Mouse (Mus musculus): ENCODE results near the gene Tsen2. TPM values are rescaled to one million over a fixed set of nuclear protein-coding genes. Genes with fewer than 3 reads are reported as not detected.

Tsen2 gene
- polyA plus RNA-seq (2012; rRNA removed): 2.3 and 4.2 TPM in 2 replicates

DNA sequence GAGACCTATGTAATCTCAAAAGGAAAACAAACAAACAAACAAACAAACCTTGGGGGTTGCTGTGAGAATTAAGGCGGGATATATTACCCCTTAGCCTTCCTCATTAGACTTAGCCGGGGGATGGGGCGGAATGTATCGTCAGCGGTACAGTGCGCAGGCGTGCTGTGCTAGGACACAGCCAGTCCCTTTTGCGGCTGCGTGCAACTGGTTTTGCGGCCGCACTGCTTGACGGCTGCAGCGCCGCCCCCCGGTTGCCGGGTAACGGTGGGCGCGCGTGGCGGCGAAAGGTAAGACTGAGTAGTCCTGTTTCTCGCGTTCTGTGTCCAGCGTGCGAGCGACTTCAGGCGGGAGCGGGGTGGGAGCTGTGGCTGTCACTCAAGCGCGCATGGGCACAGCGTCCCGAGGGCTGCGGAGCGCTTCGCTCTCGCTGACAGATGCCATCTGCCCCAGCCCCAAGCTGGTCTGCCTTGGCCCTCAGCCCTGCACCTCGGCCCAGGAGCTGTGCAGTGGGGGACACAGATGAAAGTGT, at the start of gene Tsen2:
TSS of gene Tsen2 (plus strand) at position 223 of the 529 bp plus-strand sequence.
- peak; percentile 97 for DNase-seq
- Histone ChIP-seq H3K4me1 (ENCODE audit: control insufficient read depth, insufficient read depth, low read length) (no peaks in the 10 kb centered on the region; the same call in 1 of the 2 replicates), H3K4me3 (replicated peaks; ENCODE audit: extremely low read depth, low read depth, low read length) (peak within 1 kb of the TSS; percentile 81)
- TF ChIP-seq CTCF (IDR thresholded peaks at IDR 0.05; ENCODE audit: insufficient read depth, low read length) (no peak), POLR2A (IDR thresholded peaks at IDR 0.05; ENCODE audit: borderline replicate concordance, extremely low read depth, low read depth, low read length) (peak; percentile 60; the same call in 1 of the 2 replicates)
- under 1% methylated on average over 38 of the region's 38 CpGs for WGBS

DNA sequence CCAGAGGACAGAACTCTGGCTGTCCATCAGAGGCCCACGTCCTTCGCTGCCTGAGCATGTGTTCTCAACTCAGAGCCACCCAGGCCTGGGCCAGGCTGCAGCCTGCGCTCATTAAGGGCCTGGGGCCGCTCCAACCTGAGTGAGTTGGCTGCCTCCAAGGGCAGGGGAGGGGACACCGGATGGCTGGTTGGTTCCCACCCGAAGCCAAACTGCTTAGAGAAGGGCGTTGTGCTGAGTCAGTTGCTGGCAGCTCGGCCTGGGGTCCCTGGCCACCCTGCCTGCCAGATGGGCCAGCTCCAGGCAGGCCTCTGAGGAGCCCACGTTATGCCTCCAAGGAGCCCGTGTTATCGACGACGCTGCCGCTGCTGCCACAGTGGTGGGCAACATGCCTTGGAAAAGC, 44.9 kb upstream of the Tsen2 start:
- no peak for DNase-seq
- TF ChIP-seq CTCF (IDR thresholded peaks at IDR 0.05; ENCODE audit: insufficient read depth, low read length) (no peak), POLR2A (IDR thresholded peaks at IDR 0.05; ENCODE audit: borderline replicate concordance, extremely low read depth, low read depth, low read length) (no peak)
- Histone ChIP-seq H3K4me3 (replicated peaks; ENCODE audit: extremely low read depth, low read depth, low read length) (no peak overlapping the region), H3K4me1 (ENCODE audit: control insufficient read depth, insufficient read depth, low read length) (peaks cover 2% of the 10 kb centered on the region; the same call in 1 of the 2 replicates)
- 79% methylated on average over 14 of the region's 14 CpGs for WGBS

DNA sequence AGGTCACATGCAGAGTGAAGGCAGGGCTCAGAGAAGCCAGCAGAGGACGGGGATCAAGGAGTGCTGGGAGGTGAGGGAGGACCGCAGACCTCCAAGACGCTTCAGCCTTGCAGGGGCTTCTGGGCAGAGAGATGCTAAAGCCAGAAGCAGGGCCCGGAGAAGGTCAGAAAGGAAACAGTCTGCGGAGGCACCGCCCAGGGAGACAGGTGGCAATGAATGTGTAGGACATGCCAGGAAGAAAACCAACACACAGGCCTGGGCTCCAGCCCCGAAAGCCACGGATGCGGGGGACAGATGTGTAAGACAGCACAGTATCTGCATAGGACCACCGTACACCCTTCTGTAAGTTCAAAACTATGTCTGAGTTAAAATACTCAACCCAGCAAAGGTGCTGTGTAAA, 44.2 kb upstream of the Tsen2 start:
- WGBS: 87% methylated on average over 10 of the region's 10 CpGs
- Histone ChIP-seq H3K4me3 (replicated peaks; ENCODE audit: extremely low read depth, low read depth, low read length) (no peak overlapping the region), H3K4me1 (ENCODE audit: control insufficient read depth, insufficient read depth, low read length) (peaks cover 2% of the 10 kb centered on the region; the same call in 1 of the 2 replicates)
- TF ChIP-seq POLR2A (IDR thresholded peaks at IDR 0.05; ENCODE audit: borderline replicate concordance, extremely low read depth, low read depth, low read length): no peak
- no peak for TF ChIP-seq CTCF (IDR thresholded peaks at IDR 0.05; ENCODE audit: insufficient read depth, low read length)
- no peak for DNase-seq

DNA sequence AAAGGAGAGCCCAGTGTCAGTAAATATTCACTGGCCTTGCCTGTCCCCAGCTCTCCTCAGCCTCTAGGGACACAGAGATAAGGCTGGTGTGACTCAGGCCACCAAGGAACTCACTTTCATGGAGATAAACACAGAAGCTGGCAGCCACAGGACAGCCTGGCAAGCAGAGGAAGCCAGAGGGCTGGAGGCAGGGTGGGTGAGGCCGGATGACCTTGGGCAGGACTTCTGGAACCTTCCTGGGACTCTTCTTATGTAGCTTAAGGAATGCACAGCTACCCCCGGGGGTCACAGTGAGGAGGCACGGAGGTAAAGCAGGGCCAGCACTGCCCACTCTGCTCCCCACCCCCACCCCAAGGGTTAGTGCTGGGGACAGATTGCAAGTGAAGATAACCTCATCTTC, 43.3 kb upstream of the Tsen2 start:
- H3K4me1 ChIP-seq (ENCODE audit: control insufficient read depth, insufficient read depth, low read length): peaks cover 2% of the 10 kb centered on the region; the same call in 1 of the 2 replicates
- TF ChIP-seq POLR2A (IDR thresholded peaks at IDR 0.05; ENCODE audit: borderline replicate concordance, extremely low read depth, low read depth, low read length) (no peak), CTCF (IDR thresholded peaks at IDR 0.05; ENCODE audit: insufficient read depth, low read length) (no peak)
- H3K4me3 ChIP-seq (replicated peaks; ENCODE audit: extremely low read depth, low read depth, low read length): no peak overlapping the region
- 29% methylated on average over 3 of the region's 3 CpGs for WGBS
- no peak for DNase-seq

DNA sequence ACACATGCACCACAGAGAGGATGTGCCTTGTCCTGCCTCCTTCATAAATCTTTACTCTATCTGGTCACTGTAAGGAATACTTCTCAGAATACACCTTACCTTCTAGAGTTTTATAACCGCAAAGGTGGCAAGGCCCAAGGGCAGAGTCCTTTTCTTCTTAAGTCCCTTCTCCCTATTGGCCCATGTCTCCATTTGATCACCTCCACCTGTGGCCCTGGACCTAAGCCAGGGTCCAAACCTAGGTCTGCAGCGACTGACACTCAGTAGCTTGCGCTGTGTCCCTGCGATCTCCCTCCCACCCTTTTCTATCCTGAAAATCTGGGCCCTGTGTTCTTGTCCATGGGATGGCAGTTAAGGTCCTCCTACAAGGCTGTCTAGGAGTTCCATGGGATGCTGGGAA, 41.4 kb upstream of the Tsen2 start:
- WGBS: 96% methylated on average over 4 of the region's 4 CpGs
- DNase-seq: no peak
- no peak for TF ChIP-seq POLR2A (IDR thresholded peaks at IDR 0.05; ENCODE audit: borderline replicate concordance, extremely low read depth, low read depth, low read length)
- no peak for TF ChIP-seq CTCF (IDR thresholded peaks at IDR 0.05; ENCODE audit: insufficient read depth, low read length)
- H3K4me3 ChIP-seq (replicated peaks; ENCODE audit: extremely low read depth, low read depth, low read length): no peak overlapping the region
- H3K4me1 ChIP-seq (ENCODE audit: control insufficient read depth, insufficient read depth, low read length): peaks cover 2% of the 10 kb centered on the region; the same call in 1 of the 2 replicates

DNA sequence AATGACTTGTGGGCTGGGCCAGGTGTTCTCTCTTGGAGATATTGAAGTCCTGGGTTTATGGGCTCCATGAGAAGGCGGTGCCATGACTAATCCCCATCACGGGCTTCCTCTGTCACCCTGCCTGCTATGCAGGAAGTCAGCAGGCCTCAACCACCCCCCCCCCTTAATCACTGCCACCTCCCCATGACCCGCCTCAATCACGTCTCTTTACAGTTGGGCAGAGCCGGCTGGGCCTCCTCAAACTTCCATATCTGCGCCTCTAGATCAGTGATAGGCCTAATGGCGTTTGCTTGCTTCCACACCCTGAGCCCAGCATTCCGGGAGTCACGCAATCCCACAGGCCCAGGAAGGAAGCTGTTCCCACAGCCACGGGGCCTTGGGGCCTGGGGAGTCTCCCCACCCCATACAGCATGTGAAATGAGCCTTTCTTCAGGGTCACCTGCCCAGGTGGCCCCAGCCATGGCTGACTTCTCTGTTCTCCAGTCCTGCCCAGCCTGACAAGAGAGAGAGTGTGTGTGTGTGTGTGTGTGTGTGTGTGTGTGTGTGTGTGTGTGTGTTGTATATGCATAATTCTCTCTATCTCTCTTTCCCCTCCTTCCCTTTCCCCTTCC, 40.8 kb upstream of the Tsen2 start:
- no peak for TF ChIP-seq POLR2A (IDR thresholded peaks at IDR 0.05; ENCODE audit: borderline replicate concordance, extremely low read depth, low read depth, low read length)
- no peak for TF ChIP-seq CTCF (IDR thresholded peaks at IDR 0.05; ENCODE audit: insufficient read depth, low read length)
- H3K4me1 ChIP-seq (ENCODE audit: control insufficient read depth, insufficient read depth, low read length): peaks cover 2% of the 10 kb centered on the region; the same call in 1 of the 2 replicates
- H3K4me3 ChIP-seq (replicated peaks; ENCODE audit: extremely low read depth, low read depth, low read length): no peak overlapping the region
- DNase-seq: no peak
- 70% methylated on average over 10 of the region's 10 CpGs for WGBS

DNA sequence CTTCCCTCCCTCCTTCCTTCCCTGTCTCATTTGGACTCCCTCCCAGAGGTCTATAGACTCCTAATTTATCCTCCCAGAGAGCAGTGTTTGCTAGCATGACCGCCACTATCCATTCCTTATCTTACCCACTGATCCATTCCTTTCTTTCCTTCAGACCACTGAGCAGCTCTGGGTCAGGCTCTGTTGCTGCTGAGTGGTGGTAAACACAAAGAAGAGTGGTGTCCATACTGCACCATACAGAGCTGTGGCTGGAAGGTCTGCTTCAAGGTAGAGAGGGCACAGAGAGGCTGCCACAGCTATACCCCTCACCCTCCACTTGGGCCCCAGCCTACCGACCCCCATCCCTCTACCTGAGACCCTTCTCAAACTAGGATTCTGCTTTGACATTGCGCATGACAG, 40.3 kb upstream of the Tsen2 start:
- Histone ChIP-seq H3K4me3 (replicated peaks; ENCODE audit: extremely low read depth, low read depth, low read length) (no peak overlapping the region), H3K4me1 (ENCODE audit: control insufficient read depth, insufficient read depth, low read length) (peaks cover 2% of the 10 kb centered on the region; the same call in 1 of the 2 replicates)
- TF ChIP-seq CTCF (IDR thresholded peaks at IDR 0.05; ENCODE audit: insufficient read depth, low read length): no peak
- TF ChIP-seq POLR2A (IDR thresholded peaks at IDR 0.05; ENCODE audit: borderline replicate concordance, extremely low read depth, low read depth, low read length): no peak
- 84% methylated on average over 3 of the region's 3 CpGs for WGBS
- no peak for DNase-seq

DNA sequence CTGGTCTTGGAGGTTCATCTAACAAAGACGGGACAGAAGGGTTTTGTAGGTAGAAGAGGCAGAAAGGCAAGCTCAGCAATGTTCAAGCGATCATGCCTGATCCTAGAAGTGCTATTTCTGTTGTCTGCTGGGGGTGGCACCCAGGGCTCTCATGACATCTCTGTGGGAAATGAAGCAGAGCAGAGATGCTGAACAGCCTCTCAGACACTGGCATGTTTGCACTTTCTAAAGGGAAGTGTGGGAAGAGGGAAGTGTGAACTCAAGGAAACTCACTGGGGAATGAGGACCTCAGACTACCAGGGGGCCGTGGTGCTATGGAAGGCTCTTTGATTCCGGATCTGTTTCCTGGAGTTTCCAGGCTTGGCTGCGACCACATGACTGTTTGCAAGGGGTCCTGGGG, 39.5 kb upstream of the Tsen2 start:
- Histone ChIP-seq H3K4me3 (replicated peaks; ENCODE audit: extremely low read depth, low read depth, low read length) (no peak overlapping the region), H3K4me1 (ENCODE audit: control insufficient read depth, insufficient read depth, low read length) (peaks cover 2% of the 10 kb centered on the region; the same call in 1 of the 2 replicates)
- TF ChIP-seq CTCF (IDR thresholded peaks at IDR 0.05; ENCODE audit: insufficient read depth, low read length) (no peak), POLR2A (IDR thresholded peaks at IDR 0.05; ENCODE audit: borderline replicate concordance, extremely low read depth, low read depth, low read length) (no peak)
- whole genome bisulfite sequencing: 73% methylated on average over 5 of the region's 5 CpGs
- no peak for DNase-seq

DNA sequence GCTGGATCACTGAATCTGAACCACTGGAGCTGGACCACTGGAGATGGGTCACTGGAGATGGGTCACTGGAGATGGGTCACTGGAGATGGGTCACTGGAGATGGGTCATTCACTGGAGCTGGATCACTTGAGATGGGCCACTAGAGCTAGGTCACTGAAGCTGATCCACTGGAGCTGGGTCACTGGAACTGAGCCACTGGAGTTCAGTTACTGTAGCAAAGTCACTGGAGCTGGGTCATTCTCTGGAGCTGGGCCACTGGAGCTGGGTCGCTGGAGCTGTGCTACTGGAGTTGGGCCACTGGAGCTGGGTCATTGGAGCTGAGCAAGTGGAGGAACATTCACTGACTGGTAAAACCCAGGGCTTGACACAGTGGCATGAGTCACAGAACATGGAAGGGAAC, 38.0 kb upstream of the Tsen2 start:
- no peak for DNase-seq
- Histone ChIP-seq H3K4me3 (replicated peaks; ENCODE audit: extremely low read depth, low read depth, low read length) (no peak overlapping the region), H3K4me1 (ENCODE audit: control insufficient read depth, insufficient read depth, low read length) (no peaks in the 10 kb centered on the region)
- 90% methylated on average over 1 of the region's 1 CpGs for WGBS
- TF ChIP-seq CTCF (IDR thresholded peaks at IDR 0.05; ENCODE audit: insufficient read depth, low read length) (no peak), POLR2A (IDR thresholded peaks at IDR 0.05; ENCODE audit: borderline replicate concordance, extremely low read depth, low read depth, low read length) (no peak)

DNA sequence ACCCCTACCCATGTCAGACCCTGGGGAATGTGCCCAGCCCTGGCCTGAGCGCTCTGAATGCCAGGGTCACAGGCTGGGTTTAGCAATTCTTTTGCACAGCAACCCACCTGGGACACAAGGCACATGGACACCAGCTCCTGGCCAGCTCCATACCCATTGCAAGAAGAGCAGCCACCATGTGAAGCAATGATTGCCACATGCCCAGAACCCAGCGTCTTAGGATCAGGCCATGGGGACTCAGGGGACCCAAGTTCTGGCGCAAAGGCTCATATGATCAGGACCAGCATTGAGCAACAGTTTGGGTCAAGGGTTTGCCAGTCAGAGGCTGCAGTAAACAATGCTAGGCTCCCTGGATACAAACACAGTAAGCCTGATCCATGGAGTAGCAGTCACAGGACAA, 33.0 kb upstream of the Tsen2 start:
- whole genome bisulfite sequencing: 85% methylated on average over 3 of the region's 3 CpGs
- Histone ChIP-seq H3K4me3 (replicated peaks; ENCODE audit: extremely low read depth, low read depth, low read length) (no peak overlapping the region), H3K4me1 (ENCODE audit: control insufficient read depth, insufficient read depth, low read length) (no peaks in the 10 kb centered on the region)
- TF ChIP-seq CTCF (IDR thresholded peaks at IDR 0.05; ENCODE audit: insufficient read depth, low read length) (no peak), POLR2A (IDR thresholded peaks at IDR 0.05; ENCODE audit: borderline replicate concordance, extremely low read depth, low read depth, low read length) (no peak)
- DNase-seq: no peak

All from lung, adult 2 months (tissue).